Comparison of ENCODE assay signal across 8 mouse cellular contexts in genomic region chr15:12739277-12740247, GRCm38 (mm10). TPM values are rescaled to one million over a fixed set of nuclear protein-coding genes. Genes with fewer than 3 reads are reported as not detected.
DNase-seq lines count a peak whose midpoint lies in the region; ATAC-seq and TF ChIP-seq lines count a peak whose summit lies in the region.

Pdzd2 (minus strand) TSS chr15:12739924.

- H3K4me3 ChIP-seq in cortical plate, adult 2 months (ENCODE audit: insufficient read depth, low read length), result peak within 1 kb of the TSS; percentile 36
- H3K4me3 ChIP-seq in gastrocnemius, adult 2 months, result peak within 1 kb of the TSS; percentile 82
- peak within 1 kb of the TSS; percentile 81 for H3K4me3 ChIP-seq in hindbrain, embryonic 15.5 days

- DNase-seq in ZHBTc4 (ENCODE audit: low read depth, low spot score), result peak; percentile 99
- peak; percentile 96 for DNase-seq in gastrocnemius, adult 2 months
- DNase-seq in layer of hippocampus, postnatal 25 days (ENCODE audit: extremely low spot score in 1 of 2, low spot score in 1 of 2), result peak; percentile 92 to 97
- peak; percentile 97 for DNase-seq in lung, postnatal 10 days
- peak; percentile 77 for DNase-seq in retina, postnatal 7 days (ENCODE audit: low read depth, low spot score)
- peak; percentile 64 for DNase-seq in thymus, postnatal 4 days

- under 1% methylated on average over 80 of the region's 83 CpGs for WGBS in hindbrain, embryonic 15.5 days

- no peak within 1 kb of the TSS for H3K27ac ChIP-seq in cortical plate, adult 2 months (ENCODE audit: insufficient read depth, low read length)
- H3K27ac ChIP-seq in gastrocnemius, adult 2 months, result peak within 1 kb of the TSS; percentile 74
- peak within 1 kb of the TSS; percentile 88 for H3K27ac ChIP-seq in hindbrain, embryonic 15.5 days (replicated peaks)

- H3K9ac ChIP-seq in hindbrain, embryonic 15.5 days, result peak within 1 kb of the TSS; percentile 71

- peak; percentile 60 for TF ChIP-seq CTCF in cortical plate, adult 2 months (IDR thresholded peaks at IDR 0.05; ENCODE audit: extremely low read depth, insufficient read depth, low read length)
- TF ChIP-seq CTCF in gastrocnemius, adult 2 months (IDR thresholded peaks at IDR 0.05), result peak; percentile 60

- no peaks in the 10 kb centered on the region for H3K27me3 ChIP-seq in hindbrain, embryonic 15.5 days

- intact Hi-C loops in gastrocnemius, adult 2 months (cut with DNase I), result loop anchor here (1.0 to 2.0 kb wide), 2 partner anchors 50 to 153 kb away; no protein-coding TSS in a partner anchor

- peak within 1 kb of the TSS; percentile 76 for H3K4me2 ChIP-seq in hindbrain, embryonic 15.5 days

- peak; percentile 98 for ATAC-seq in hindbrain, embryonic 15.5 days (ENCODE audit: low FRiP score, low read depth)

- peak; percentile 88 for TF ChIP-seq POLR2A in cortical plate, adult 2 months (IDR thresholded peaks at IDR 0.05; ENCODE audit: extremely low read depth, insufficient read depth, low read length)

- H3K36me3 ChIP-seq in hindbrain, embryonic 15.5 days, result no peaks in the 10 kb centered on the region

- no peaks in the 10 kb centered on the region for H3K9me3 ChIP-seq in hindbrain, embryonic 15.5 days

- H3K4me1 ChIP-seq in cortical plate, adult 2 months (ENCODE audit: control insufficient read depth, insufficient read depth, low read length), result peaks cover 3% of the 10 kb centered on the region
- peaks cover 18% of the 10 kb centered on the region for H3K4me1 ChIP-seq in hindbrain, embryonic 15.5 days (replicated peaks)

RNA-seq across cellular contexts. Expression of gene Pdzd2, which starts in this region (rescaled TPM):
- polyA plus RNA-seq in cortical plate, adult 2 months (2012; rRNA removed), result 17.6 and 19.8 TPM in 2 replicates
- 10 to 100 TPM; 17.0 to 23.8 TPM for total RNA-seq in gastrocnemius, adult 2 months (2021)
- polyA plus RNA-seq in hindbrain, embryonic 15.5 days (2015; fragmentation: Nextera tagmentation; extraction: Ambion mirVana), result 16.8 and 16.9 TPM in 2 replicates
- 10 to 100 TPM; 49.4 to 56.4 TPM for total RNA-seq in layer of hippocampus, postnatal 25 days (2021)
